Mouse (Mus musculus) embryonic fibroblast, embryonic 13.5 days (primary cell): ENCODE data around the gene Cep55. TPM values are rescaled to one million over a fixed set of nuclear protein-coding genes. Genes with fewer than 3 reads are reported as not detected.

Experiments used
- H3K27ac ChIP-seq: 2 replicates; pipeline ENCODE4 v1.5.1; 2012; ENCODE audit warnings: low read length, control low read depth, inconsistent platforms; ENCODE audit not compliant: insufficient read depth
- H3K4me1 ChIP-seq: 2 replicates; pipeline ENCODE4 v1.6.1; 2011; ENCODE audit warnings: low read length; ENCODE audit not compliant: control insufficient read depth, insufficient read depth
- H3K4me3 ChIP-seq: 2 replicates; pipeline ENCODE4 v1.5.1; 2011; ENCODE audit warnings: mild to moderate bottlenecking, control low read depth, low read length; ENCODE audit not compliant: insufficient read depth
- CTCF ChIP-seq: IDR thresholded peaks from 2 replicates; pipeline ENCODE4 v1.5.1; 2011; ENCODE audit warnings: mild to moderate bottlenecking, control low read depth, low read length, moderate library complexity, borderline replicate concordance; ENCODE audit not compliant: insufficient read depth
- POLR2A ChIP-seq: IDR thresholded peaks from 2 replicates; pipeline ENCODE4 v1.6.1; 2011; ENCODE audit warnings: low read depth, mild to moderate bottlenecking, control low read depth, low read length, moderate library complexity
- polyA plus RNA-seq: library from polyadenylated mRNA; stranded (reverse); fragments of >200 nt; gene quantifications from 2 replicates; pipeline ENCODE4 v1.2.4, GENCODE M21; 2011; ENCODE audit warnings: low read depth; ENCODE audit not compliant: missing spikeins, insufficient read length

Cep55 gene
- polyA plus RNA-seq, 1 experiment, result 24.0 TPM

GRCm38 (mm10) chr19:38027881-38028521, 26.8 kb upstream of the Cep55 start:
- peaks cover 56% of the 10 kb centered on the region for H3K4me1 ChIP-seq
- TF ChIP-seq POLR2A (no peak), CTCF (no peak)
- no peak overlapping the region for H3K4me3 ChIP-seq
- H3K27ac ChIP-seq, result peak overlapping the region; percentile 100

GRCm38 (mm10) chr19:38029292-38029691, 25.5 kb upstream of the Cep55 start:
- H3K4me1 ChIP-seq, result peaks cover 57% of the 10 kb centered on the region
- no peak overlapping the region for H3K4me3 ChIP-seq
- no peak for TF ChIP-seq CTCF
- no peak for TF ChIP-seq POLR2A
- H3K27ac ChIP-seq, result peak overlapping the region; percentile 39

GRCm38 (mm10) chr19:38029871-38030270, 24.9 kb upstream of the Cep55 start:
- Histone ChIP-seq H3K27ac (peak overlapping the region; percentile 39), H3K4me3 (no peak overlapping the region)

GRCm38 (mm10) chr19:38030673-38031137, 24.1 kb upstream of the Cep55 start:
- TF ChIP-seq CTCF, result no peak
- peak; percentile 51; the same call in 1 of the 2 replicates for TF ChIP-seq POLR2A
- peak overlapping the region; percentile 39 for H3K27ac ChIP-seq
- peaks cover 47% of the 10 kb centered on the region for H3K4me1 ChIP-seq
- no peak overlapping the region for H3K4me3 ChIP-seq

More at GRCm38 (mm10) chr19:38029871-38030270, 24.9 kb upstream of the Cep55 start:
- no peak for TF ChIP-seq POLR2A
- TF ChIP-seq CTCF, result no peak
- H3K4me1 ChIP-seq, result peaks cover 52% of the 10 kb centered on the region

- peaks cover 42% of the 10 kb centered on the region for H3K4me1 ChIP-seq
- peak overlapping the region; percentile 32; the same call in 1 of the 2 replicates for H3K27ac ChIP-seq
- TF ChIP-seq POLR2A, result no peak
- TF ChIP-seq CTCF, result no peak
- H3K4me3 ChIP-seq, result no peak overlapping the region
Observed at GRCm38 (mm10) chr19:38031144-38031543, 23.7 kb upstream of the Cep55 start.

- Histone ChIP-seq H3K4me3 (no peak overlapping the region), H3K27ac (peak overlapping the region; percentile 82), H3K4me1 (peaks cover 43% of the 10 kb centered on the region)
- TF ChIP-seq POLR2A, result no peak
- TF ChIP-seq CTCF, result no peak
Observed at GRCm38 (mm10) chr19:38032993-38033734, 21.6 kb upstream of the Cep55 start.

- H3K4me1 ChIP-seq, result peaks cover 41% of the 10 kb centered on the region
- H3K27ac ChIP-seq, result peak overlapping the region; percentile 82
- no peak overlapping the region for H3K4me3 ChIP-seq
- TF ChIP-seq POLR2A, result no peak
Observed at GRCm38 (mm10) chr19:38033735-38034057, 21.1 kb upstream of the Cep55 start.

- H3K4me1 ChIP-seq, result peaks cover 36% of the 10 kb centered on the region
- no peak overlapping the region for H3K4me3 ChIP-seq
- no peak overlapping the region for H3K27ac ChIP-seq
- TF ChIP-seq POLR2A (no peak), CTCF (no peak)
Observed at GRCm38 (mm10) chr19:38034696-38035095, 20.1 kb upstream of the Cep55 start.

GRCm38 (mm10) chr19:38035766-38036165, 19.0 kb upstream of the Cep55 start:
- TF ChIP-seq POLR2A (no peak), CTCF (no peak)
- Histone ChIP-seq H3K4me3 (no peak overlapping the region), H3K27ac (peak overlapping the region; percentile 17; the same call in 1 of the 2 replicates), H3K4me1 (peaks cover 35% of the 10 kb centered on the region)

- Histone ChIP-seq H3K27ac (peak overlapping the region; percentile 98), H3K4me3 (no peak overlapping the region), H3K4me1 (peaks cover 26% of the 10 kb centered on the region)
- no peak for TF ChIP-seq CTCF
- no peak for TF ChIP-seq POLR2A
Observed at GRCm38 (mm10) chr19:38038267-38038666, 16.5 kb upstream of the Cep55 start.
